Mouse (Mus musculus) T-helper 2 cell (primary cell): ENCODE results near the gene Chtop.

Source experiments
- in situ Hi-C: fragments of 300-600 bp; cut with MboI, MseI; formaldehyde crosslinking; loops from one replicate; pipeline ENCODE4 v1.15.1; 2025; ENCODE audit warnings: high pct_unique_total_duplicates

Gene Chtop

GRCm38 (mm10) chr3:90512948-90513642 is 3.8 kb upstream of the Chtop start:
- in situ Hi-C loops = no loop called here

- in situ Hi-C loops = no loop called here
Observed at GRCm38 (mm10) chr3:90512276-90512675, 3.0 kb upstream of the Chtop start.

- in situ Hi-C loops = loop anchor here (10.0 kb wide), 1 partner anchor 1155 kb away; no protein-coding TSS in a partner anchor
Observed at GRCm38 (mm10) chr3:90509747-90510123, 437 bp upstream of the Chtop start.

GRCm38 (mm10) chr3:90508287-90508949 is 880 bp downstream of the Chtop start:
- in situ Hi-C loops = loop anchor here (10.0 kb wide), 1 partner anchor 1154 kb away; no protein-coding TSS in a partner anchor

GRCm38 (mm10) chr3:90506362-90506761 is 2.9 kb downstream of the Chtop start:
- in situ Hi-C loops = loop anchor here (10.0 kb wide), 1 partner anchor 1152 kb away; no protein-coding TSS in a partner anchor

- in situ Hi-C loops = loop anchor here (10.0 kb wide), 1 partner anchor 1150 kb away; no protein-coding TSS in a partner anchor
Observed at GRCm38 (mm10) chr3:90505216-90505615, 4.1 kb downstream of the Chtop start.

- in situ Hi-C loops = loop anchor here (10.0 kb wide), 1 partner anchor 1149 kb away; no protein-coding TSS in a partner anchor
Observed at GRCm38 (mm10) chr3:90503444-90503843, 5.9 kb downstream of the Chtop start.

- in situ Hi-C loops = no loop called here
Observed at GRCm38 (mm10) chr3:90497597-90497996, 11.7 kb downstream of the Chtop start.

- in situ Hi-C loops = no loop called here
Observed at GRCm38 (mm10) chr3:90495850-90496525, 13.3 kb downstream of the Chtop start.

- in situ Hi-C loops = no loop called here
Observed at GRCm38 (mm10) chr3:90493831-90494540, 15.3 kb downstream of the Chtop start.

GRCm38 (mm10) chr3:90491350-90491749 is 17.9 kb downstream of the Chtop start:
- in situ Hi-C loops = no loop called here

- in situ Hi-C loops = no loop called here
Observed at GRCm38 (mm10) chr3:90490696-90491256, 18.5 kb downstream of the Chtop start, which contains the start of gene Snapin. Snapin (minus strand) TSS chr3:90491033.

- in situ Hi-C loops = no loop called here
Observed at GRCm38 (mm10) chr3:90488576-90488975, 20.7 kb downstream of the Chtop start.

GRCm38 (mm10) chr3:90486998-90487397 is 22.3 kb downstream of the Chtop start:
- in situ Hi-C loops = no loop called here

- in situ Hi-C loops = no loop called here
Observed at GRCm38 (mm10) chr3:90475831-90476611, 33.3 kb downstream of the Chtop start, which contains the start of gene Ilf2. Ilf2 (plus strand) TSS chr3:90476126.

- in situ Hi-C loops = no loop called here
Observed at GRCm38 (mm10) chr3:90475151-90475830, 34.0 kb downstream of the Chtop start.

GRCm38 (mm10) chr3:90472213-90472612 is 37.1 kb downstream of the Chtop start:
- in situ Hi-C loops = no loop called here

GRCm38 (mm10) chr3:90467618-90468300 is 41.5 kb downstream of the Chtop start:
- in situ Hi-C loops = loop anchor here (10.0 kb wide), 1 partner anchor 53 kb away; no protein-coding TSS in a partner anchor

- in situ Hi-C loops = loop anchor here (10.0 kb wide), 1 partner anchor 52 kb away; no protein-coding TSS in a partner anchor
Observed at GRCm38 (mm10) chr3:90466311-90466766, 43.0 kb downstream of the Chtop start.
